Mouse (Mus musculus): Measurements from ENCODE around the gene Sp4.

The Sp4 gene

GRCm38 (mm10) chr12:118301072-118301865, at the start of gene Sp4:
Sp4 (minus strand) TSS chr12:118301440.
- DNase-seq (ENCODE audit: low read depth, low spot score): peak; percentile 91

GRCm38 (mm10) chr12:118339107-118339506, 37.9 kb upstream of the Sp4 start:
- no peak for DNase-seq (ENCODE audit: low read depth, low spot score)

- DNase-seq (ENCODE audit: low read depth, low spot score): no peak
Observed at GRCm38 (mm10) chr12:118338243-118338642, 37.0 kb upstream of the Sp4 start.

- no peak for DNase-seq (ENCODE audit: low read depth, low spot score)
Observed at GRCm38 (mm10) chr12:118337291-118337690, 36.1 kb upstream of the Sp4 start.

- no peak for DNase-seq (ENCODE audit: low read depth, low spot score)
Observed at GRCm38 (mm10) chr12:118328739-118329249, 27.6 kb upstream of the Sp4 start.

GRCm38 (mm10) chr12:118327566-118327965, 26.3 kb upstream of the Sp4 start:
- no peak for DNase-seq (ENCODE audit: low read depth, low spot score)

GRCm38 (mm10) chr12:118326161-118326560, 24.9 kb upstream of the Sp4 start:
- DNase-seq (ENCODE audit: low read depth, low spot score): no peak

GRCm38 (mm10) chr12:118320076-118320475, 18.8 kb upstream of the Sp4 start:
- DNase-seq (ENCODE audit: low read depth, low spot score): no peak

- peak; percentile 52 for DNase-seq (ENCODE audit: low read depth, low spot score)
Observed at GRCm38 (mm10) chr12:118314477-118314845, 13.2 kb upstream of the Sp4 start.

GRCm38 (mm10) chr12:118313805-118314476, 12.7 kb upstream of the Sp4 start:
- no peak for DNase-seq (ENCODE audit: low read depth, low spot score)

- no peak for DNase-seq (ENCODE audit: low read depth, low spot score)
Observed at GRCm38 (mm10) chr12:118303586-118303985, 2.3 kb upstream of the Sp4 start.

- no peak for DNase-seq (ENCODE audit: low read depth, low spot score)
Observed at GRCm38 (mm10) chr12:118303066-118303465, 1.8 kb upstream of the Sp4 start.

- DNase-seq (ENCODE audit: low read depth, low spot score): peak; percentile 97
Observed at GRCm38 (mm10) chr12:118301866-118302835, 911 bp upstream of the Sp4 start.

GRCm38 (mm10) chr12:118300754-118301071, 527 bp downstream of the Sp4 start:
- DNase-seq (ENCODE audit: low read depth, low spot score): no peak

GRCm38 (mm10) chr12:118299956-118300355, 1.3 kb downstream of the Sp4 start:
- DNase-seq (ENCODE audit: low read depth, low spot score): peak; percentile 56

- DNase-seq (ENCODE audit: low read depth, low spot score): no peak
Observed at GRCm38 (mm10) chr12:118299172-118299571, 2.1 kb downstream of the Sp4 start.

GRCm38 (mm10) chr12:118298516-118298915, 2.7 kb downstream of the Sp4 start:
- no peak for DNase-seq (ENCODE audit: low read depth, low spot score)

- DNase-seq (ENCODE audit: low read depth, low spot score): peak; percentile 28
Observed at GRCm38 (mm10) chr12:118296236-118296635, 5.0 kb downstream of the Sp4 start.

GRCm38 (mm10) chr12:118295793-118296192, 5.4 kb downstream of the Sp4 start:
- no peak for DNase-seq (ENCODE audit: low read depth, low spot score)

- no peak for DNase-seq (ENCODE audit: low read depth, low spot score)
Observed at GRCm38 (mm10) chr12:118288947-118289346, 12.3 kb downstream of the Sp4 start.

- DNase-seq (ENCODE audit: low read depth, low spot score): no peak
Observed at GRCm38 (mm10) chr12:118285099-118285498, 16.1 kb downstream of the Sp4 start.

GRCm38 (mm10) chr12:118281961-118282360, 19.3 kb downstream of the Sp4 start:
- no peak for DNase-seq (ENCODE audit: low read depth, low spot score)
